Mouse (Mus musculus): ENCODE results near the gene Impg2. TPM values are rescaled to one million over a fixed set of nuclear protein-coding genes. Genes with fewer than 3 reads are reported as not detected.
A peak's percentile ranks its signal among the peaks of the same experiment; 100 is the strongest.

The Impg2 gene
- total and polyA plus RNA-seq, 3 experiments: 0.01 to 0.04 TPM; not detected in 1

- H3K9me3 ChIP-seq (replicated peaks; ENCODE audit: insufficient read depth, low read length): no peaks in the 10 kb centered on the region
- no peak for DNase-seq (ENCODE audit: low read depth, low spot score)
Measured at GRCm38 (mm10) chr16:56170247-56170646, 33.9 kb upstream of the Impg2 start.

GRCm38 (mm10) chr16:56175867-56176581, 28.1 kb upstream of the Impg2 start:
- TF ChIP-seq ZC3H11A (IDR thresholded peaks at IDR 0.05; ENCODE audit: low read depth, low read length): no peak
- peak; percentile 45 to 50 (median 46) for TF ChIP-seq CTCF (IDR thresholded peaks at IDR 0.05 in 2 of 3, conservative IDR thresholded peaks at IDR 0.05 in 1 of 3; ENCODE audit: control insufficient read depth in 1 of 3, insufficient read depth in 1 of 3, low read depth in 2 of 3, low read length in 3 of 3, poor library complexity in 1 of 3, severe bottlenecking in 1 of 3)
- TF ChIP-seq UBTF (IDR thresholded peaks at IDR 0.05; ENCODE audit: borderline replicate concordance, insufficient read depth, low read depth, low read length): no peak
- TF ChIP-seq ZNF384 (IDR thresholded peaks at IDR 0.05; ENCODE audit: low read depth, low read length): no peak
- TF ChIP-seq SMC3 (IDR thresholded peaks at IDR 0.05; ENCODE audit: low read depth, low read length): peak; percentile 31
- peak; percentile 39 for TF ChIP-seq RAD21 (IDR thresholded peaks at IDR 0.05; ENCODE audit: low read depth, low read length)
- no peak for TF ChIP-seq ZKSCAN1 (IDR thresholded peaks at IDR 0.05; ENCODE audit: low read depth, low read length)
- TF ChIP-seq TAL1 (IDR thresholded peaks at IDR 0.05; ENCODE audit: low read length): no peak
- no peak for TF ChIP-seq BHLHE40 (IDR thresholded peaks at IDR 0.05; ENCODE audit: borderline replicate concordance, low read depth, low read length)
- TF ChIP-seq GABPA (IDR thresholded peaks at IDR 0.05; ENCODE audit: low read depth, low read length): no peak
- no peak for TF ChIP-seq POLR2A (IDR thresholded peaks at IDR 0.05; ENCODE audit: control insufficient read depth in 1 of 2, insufficient read depth in 1 of 2, low read depth in 1 of 2, low read length in 2 of 2, poor library complexity in 1 of 2)

More at GRCm38 (mm10) chr16:56170247-56170646, 33.9 kb upstream of the Impg2 start:
- no peak overlapping the region for H3K4me3 ChIP-seq (ENCODE audit: control insufficient read depth in 1 of 2, insufficient read depth in 1 of 2, low read depth in 2 of 2, low read length in 2 of 2)
- H3K27ac ChIP-seq (ENCODE audit: control insufficient read depth, low read depth, low read length): no peak overlapping the region
- TF ChIP-seq KAT2A (conservative IDR thresholded peaks at IDR 0.05; ENCODE audit: low read depth, low read length): no peak
- TF ChIP-seq NRF1 (IDR thresholded peaks at IDR 0.05; ENCODE audit: insufficient read depth, low read depth, low read length, poor library complexity, severe bottlenecking): no peak
- TF ChIP-seq GATA1 (IDR thresholded peaks at IDR 0.05; ENCODE audit: low read depth, low read length): no peak
- no peak for TF ChIP-seq SIN3A (IDR thresholded peaks at IDR 0.05; ENCODE audit: low read length)
- no peak for TF ChIP-seq USF1 (IDR thresholded peaks at IDR 0.05; ENCODE audit: low read depth, low read length)
- no peak for TF ChIP-seq E2F4 (IDR thresholded peaks at IDR 0.05; ENCODE audit: borderline replicate concordance, low read depth, low read length)
- no peaks in the 10 kb centered on the region for H3K27me3 ChIP-seq (ENCODE audit: control insufficient read depth in 1 of 2, insufficient read depth in 2 of 2, low read length in 2 of 2)
- no peaks in the 10 kb centered on the region for H3K4me1 ChIP-seq (ENCODE audit: control insufficient read depth in 1 of 2, insufficient read depth in 2 of 2, low read length in 2 of 2)
- no peaks in the 10 kb centered on the region for H3K79me2 ChIP-seq (ENCODE audit: control insufficient read depth, insufficient read depth, low read length, poor library complexity)
- no peaks in the 10 kb centered on the region; a peak in 2 of 4 replicates for H3K36me3 ChIP-seq (ENCODE audit: control insufficient read depth in 1 of 2, insufficient read depth in 2 of 2, low read length in 2 of 2)
- H3K9ac ChIP-seq (ENCODE audit: control insufficient read depth, low read depth, low read length, poor library complexity, severe bottlenecking): no peak overlapping the region

More at GRCm38 (mm10) chr16:56175867-56176581, 28.1 kb upstream of the Impg2 start:
- Histone ChIP-seq H3K27me3 (ENCODE audit: control insufficient read depth in 1 of 2, insufficient read depth in 2 of 2, low read length in 2 of 2) (no peaks in the 10 kb centered on the region), H3K4me1 (ENCODE audit: control insufficient read depth in 1 of 2, insufficient read depth in 2 of 2, low read length in 2 of 2) (no peaks in the 10 kb centered on the region), H3K9ac (ENCODE audit: control insufficient read depth, low read depth, low read length, poor library complexity, severe bottlenecking) (no peak overlapping the region), H3K36me3 (ENCODE audit: control insufficient read depth in 1 of 2, insufficient read depth in 2 of 2, low read length in 2 of 2) (peaks cover 0 to 8% of the 10 kb centered on the region in 2 experiments; a peak in 2 of 4 replicates), H3K27ac (ENCODE audit: control insufficient read depth, low read depth, low read length) (no peak overlapping the region), H3K4me3 (ENCODE audit: control insufficient read depth in 1 of 2, insufficient read depth in 1 of 2, low read depth in 2 of 2, low read length in 2 of 2) (no peak overlapping the region), H3K9me3 (replicated peaks; ENCODE audit: insufficient read depth, low read length) (no peaks in the 10 kb centered on the region), H3K79me2 (ENCODE audit: control insufficient read depth, insufficient read depth, low read length, poor library complexity) (no peaks in the 10 kb centered on the region)
- peak; percentile 52 for DNase-seq (ENCODE audit: low read depth, low spot score)
